Mouse (Mus musculus): Measurements from ENCODE around the gene Unc5a. TPM values are rescaled to one million over a fixed set of nuclear protein-coding genes. Genes with fewer than 3 reads are reported as not detected.

Unc5a gene
- polyA plus RNA-seq, 1 experiment from 2014 or later: 16.6 TPM

- Histone ChIP-seq H3K36me3 (peaks cover 4% of the 10 kb centered on the region; the same call in 1 of the 2 replicates), H3K4me2 (replicated peaks) (no peak overlapping the region), H3K27ac (replicated peaks) (no peak overlapping the region), H3K9me3 (no peaks in the 10 kb centered on the region), H3K27me3 (no peaks in the 10 kb centered on the region), H3K4me1 (no peaks in the 10 kb centered on the region), H3K9ac (replicated peaks) (no peak overlapping the region), H3K4me3 (no peak overlapping the region)
- ATAC-seq (replicated peaks): no peak
- 40% methylated on average over 4 of the region's 4 CpGs for WGBS
These were observed 73.0 kb downstream of the Unc5a start for GRCm38 (mm10) chr13:55022256-55022655.

GRCm38 (mm10) chr13:55022715-55023114 is 73.5 kb downstream of the Unc5a start:
- no peak for ATAC-seq (replicated peaks)
- Histone ChIP-seq H3K4me1 (no peaks in the 10 kb centered on the region), H3K36me3 (peaks cover 6% of the 10 kb centered on the region; the same call in 1 of the 2 replicates), H3K9me3 (no peaks in the 10 kb centered on the region), H3K9ac (replicated peaks) (no peak overlapping the region), H3K4me2 (replicated peaks) (no peak overlapping the region), H3K27ac (replicated peaks) (no peak overlapping the region), H3K4me3 (no peak overlapping the region), H3K27me3 (no peaks in the 10 kb centered on the region)
- 83% methylated on average over 9 of the region's 9 CpGs for WGBS

- WGBS: 89% methylated on average over 2 of the region's 2 CpGs
- H3K4me2 ChIP-seq (replicated peaks): no peak overlapping the region
These were observed 75.0 kb downstream of the Unc5a start for GRCm38 (mm10) chr13:55024215-55024614.

DNA sequence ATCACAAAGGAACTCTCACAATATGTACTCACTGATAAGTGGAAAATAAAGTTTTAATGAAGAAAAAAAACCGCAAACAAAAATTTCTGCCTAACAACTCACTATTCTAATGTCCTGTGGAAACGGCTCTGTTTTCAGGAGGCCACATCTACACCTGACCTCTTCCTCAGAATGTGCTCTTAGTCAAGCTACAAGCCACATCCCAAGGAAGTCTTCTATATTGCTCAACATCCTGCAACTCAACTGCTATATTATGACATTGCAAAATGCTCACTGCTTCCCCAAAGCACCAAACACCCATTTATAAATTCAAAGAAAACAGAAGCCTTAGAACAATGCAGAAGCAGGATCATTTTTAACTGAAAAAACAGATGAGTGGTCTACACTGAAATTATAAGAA is 90.8 kb downstream of the Unc5a start:
- Histone ChIP-seq H3K36me3 (peaks cover 9% of the 10 kb centered on the region; the same call in 1 of the 2 replicates), H3K27ac (replicated peaks) (no peak overlapping the region), H3K4me3 (no peak overlapping the region), H3K4me2 (replicated peaks) (no peak overlapping the region), H3K27me3 (no peaks in the 10 kb centered on the region), H3K9me3 (no peaks in the 10 kb centered on the region), H3K4me1 (no peaks in the 10 kb centered on the region), H3K9ac (replicated peaks) (no peak overlapping the region)
- 97% methylated on average over 2 of the region's 2 CpGs for WGBS
- no peak for ATAC-seq (replicated peaks)

More at GRCm38 (mm10) chr13:55024215-55024614, 75.0 kb downstream of the Unc5a start:
- peaks cover 13% of the 10 kb centered on the region for H3K36me3 ChIP-seq
- no peak overlapping the region for H3K27ac ChIP-seq (replicated peaks)
- no peaks in the 10 kb centered on the region for H3K4me1 ChIP-seq
- no peaks in the 10 kb centered on the region for H3K27me3 ChIP-seq
- no peak overlapping the region for H3K9ac ChIP-seq (replicated peaks)
- ATAC-seq (replicated peaks): no peak
- H3K9me3 ChIP-seq: no peaks in the 10 kb centered on the region
- no peak overlapping the region for H3K4me3 ChIP-seq

DNA sequence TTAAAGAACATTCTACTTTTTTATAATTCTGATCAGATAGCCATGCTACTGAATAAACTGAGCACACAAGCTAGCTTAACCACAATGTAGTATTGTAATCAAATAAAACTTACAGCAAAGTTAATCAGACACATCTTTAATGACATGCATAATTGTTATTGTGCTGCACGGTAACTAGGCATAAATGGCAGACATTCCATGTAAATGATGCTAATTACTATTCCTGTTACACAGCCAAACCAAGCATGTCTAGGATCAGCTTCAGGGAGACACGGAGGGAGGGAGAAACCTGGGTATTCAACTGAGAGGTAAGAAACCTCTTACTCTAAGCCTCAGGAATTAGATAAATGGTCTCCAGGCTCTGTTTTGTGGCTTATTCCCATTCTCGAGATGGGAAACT is 98.5 kb downstream of the Unc5a start:
- Histone ChIP-seq H3K9ac (replicated peaks) (no peak overlapping the region), H3K36me3 (no peaks in the 10 kb centered on the region), H3K4me2 (replicated peaks) (no peak overlapping the region), H3K27me3 (no peaks in the 10 kb centered on the region), H3K4me1 (peaks cover 6% of the 10 kb centered on the region; the same call in 1 of the 2 replicates), H3K9me3 (no peaks in the 10 kb centered on the region), H3K27ac (replicated peaks) (no peak overlapping the region), H3K4me3 (no peak overlapping the region)
- no peak for ATAC-seq (replicated peaks)
- WGBS: 34% methylated on average over 3 of the region's 3 CpGs

Other genes with a start within 250 kb of the Unc5a start
- gene Cdhr2, start 247.9 kb upstream of the Unc5a start, polyA plus RNA-seq (2015; fragmentation: Nextera tagmentation; extraction: Ambion mirVana): 0.05 and 0.29 TPM in 2 replicates
- 15.6 and 22.5 TPM in 2 replicates for gene Gprin1, start 199.5 kb upstream of the Unc5a start, polyA plus RNA-seq (2015; fragmentation: Nextera tagmentation; extraction: Ambion mirVana)
- 23.3 and 25.0 TPM in 2 replicates for gene Sncb, start 182.8 kb upstream of the Unc5a start, polyA plus RNA-seq (2015; fragmentation: Nextera tagmentation; extraction: Ambion mirVana)
- gene Eif4e1b, start 165.4 kb upstream of the Unc5a start, polyA plus RNA-seq (2015; fragmentation: Nextera tagmentation; extraction: Ambion mirVana): not detected in 2 replicates
- gene Tspan17, start 160.0 kb upstream of the Unc5a start, polyA plus RNA-seq (2015; fragmentation: Nextera tagmentation; extraction: Ambion mirVana): 20.5 and 22.9 TPM in 2 replicates
- 0.73 and 1.2 TPM in 2 replicates for gene Hk3, start 72.0 kb downstream of the Unc5a start, polyA plus RNA-seq (2015; fragmentation: Nextera tagmentation; extraction: Ambion mirVana)
- gene Uimc1, start 150.9 kb downstream of the Unc5a start, polyA plus RNA-seq (2015; fragmentation: Nextera tagmentation; extraction: Ambion mirVana): 21.9 and 23.9 TPM in 2 replicates
- 25.5 and 26.2 TPM in 2 replicates for gene Zfp346, start 155.9 kb downstream of the Unc5a start, polyA plus RNA-seq (2015; fragmentation: Nextera tagmentation; extraction: Ambion mirVana)
- not detected in 2 replicates for gene Gm17617, start 184.1 kb downstream of the Unc5a start, polyA plus RNA-seq (2015; fragmentation: Nextera tagmentation; extraction: Ambion mirVana)
- gene Fgfr4, start 203.2 kb downstream of the Unc5a start, polyA plus RNA-seq (2015; fragmentation: Nextera tagmentation; extraction: Ambion mirVana): 0.51 and 1.1 TPM in 2 replicates